Mouse (Mus musculus): Measurements from ENCODE around the gene Cdc6. TPM values are rescaled to one million over a fixed set of nuclear protein-coding genes. Genes with fewer than 3 reads are reported as not detected.
"Not testable (repeated sequence)": the region's sequence is repeated elsewhere in the genome, so short reads cannot be mapped to it uniquely, and the experiment has no call there.

The Cdc6 gene
- total RNA-seq, 2 experiments from 2014 or later = 0.52 to 0.64 TPM

GRCm38 (mm10) chr11:98917428-98918005, 9.9 kb downstream of the Cdc6 start:
- TF ChIP-seq CTCF (conservative IDR thresholded peaks at IDR 0.05) = no peak
- DNase-seq (ENCODE audit: low spot score in 2 of 2) = no peak
- no peak overlapping the region for H3K27ac ChIP-seq

GRCm38 (mm10) chr11:98918231-98918630, 10.6 kb downstream of the Cdc6 start:
- TF ChIP-seq CTCF (conservative IDR thresholded peaks at IDR 0.05) = no peak

More at GRCm38 (mm10) chr11:98917428-98918005, 9.9 kb downstream of the Cdc6 start:
- H3K4me3 ChIP-seq = no peak overlapping the region

GRCm38 (mm10) chr11:98919009-98919408, 11.4 kb downstream of the Cdc6 start:
- no peak for TF ChIP-seq CTCF (conservative IDR thresholded peaks at IDR 0.05)
- no peak overlapping the region for H3K27ac ChIP-seq
- no peak overlapping the region for H3K4me3 ChIP-seq
- DNase-seq (ENCODE audit: low spot score in 2 of 2) = no peak

More at GRCm38 (mm10) chr11:98918231-98918630, 10.6 kb downstream of the Cdc6 start:
- DNase-seq (ENCODE audit: low spot score in 2 of 2) = no peak
- Histone ChIP-seq H3K4me3 (no peak overlapping the region), H3K27ac (no peak overlapping the region)

DNA sequence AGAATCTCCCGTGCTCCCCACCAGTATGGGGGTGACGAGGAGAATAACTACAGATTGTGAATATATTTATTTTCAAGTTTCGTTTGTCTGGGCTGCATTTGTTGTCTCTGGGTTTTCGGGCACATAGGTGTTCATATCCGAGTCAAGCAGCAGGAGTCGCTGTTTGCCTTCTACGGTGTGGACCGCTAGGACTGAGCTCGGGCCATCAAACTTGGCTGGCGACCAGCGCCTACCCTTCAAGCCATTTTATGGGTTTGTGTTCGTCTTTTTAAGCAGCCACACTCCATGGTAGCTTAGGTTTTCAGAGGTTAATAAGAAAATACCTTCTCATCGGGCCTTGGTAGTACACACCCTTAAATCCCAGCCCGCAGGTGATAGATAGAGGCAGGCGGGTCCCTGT, 14.2 kb downstream of the Cdc6 start:
- H3K27ac ChIP-seq; H3K4me3 ChIP-seq; DNase-seq (ENCODE audit: low spot score in 2 of 2): not testable (repeated sequence)

DNA sequence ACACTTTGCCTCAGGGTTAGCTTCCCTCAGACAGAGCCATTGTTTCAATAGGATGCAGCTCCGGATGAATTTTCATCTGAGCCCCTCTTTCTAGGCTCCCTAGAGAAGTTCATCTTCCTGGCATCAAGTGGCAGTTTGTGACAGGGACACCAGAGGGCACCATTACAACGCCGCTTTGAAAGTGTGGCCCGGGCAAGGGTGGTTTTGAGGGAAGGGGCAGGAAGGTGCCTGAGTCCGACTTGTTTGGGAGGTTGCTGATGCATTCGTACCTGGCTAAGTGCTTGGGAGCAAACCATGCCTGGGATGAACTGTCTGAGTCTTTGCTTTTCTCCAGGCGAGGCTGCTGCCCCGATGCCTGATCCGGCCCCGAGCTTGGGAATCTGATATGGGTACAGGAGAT, 14.7 kb downstream of the Cdc6 start:
- not testable (repeated sequence) for H3K4me3 ChIP-seq, H3K27ac ChIP-seq
- TF ChIP-seq CTCF (conservative IDR thresholded peaks at IDR 0.05) = peak; percentile 80
- peak; percentile 37 to 69 for DNase-seq (ENCODE audit: low spot score in 2 of 2)

DNA sequence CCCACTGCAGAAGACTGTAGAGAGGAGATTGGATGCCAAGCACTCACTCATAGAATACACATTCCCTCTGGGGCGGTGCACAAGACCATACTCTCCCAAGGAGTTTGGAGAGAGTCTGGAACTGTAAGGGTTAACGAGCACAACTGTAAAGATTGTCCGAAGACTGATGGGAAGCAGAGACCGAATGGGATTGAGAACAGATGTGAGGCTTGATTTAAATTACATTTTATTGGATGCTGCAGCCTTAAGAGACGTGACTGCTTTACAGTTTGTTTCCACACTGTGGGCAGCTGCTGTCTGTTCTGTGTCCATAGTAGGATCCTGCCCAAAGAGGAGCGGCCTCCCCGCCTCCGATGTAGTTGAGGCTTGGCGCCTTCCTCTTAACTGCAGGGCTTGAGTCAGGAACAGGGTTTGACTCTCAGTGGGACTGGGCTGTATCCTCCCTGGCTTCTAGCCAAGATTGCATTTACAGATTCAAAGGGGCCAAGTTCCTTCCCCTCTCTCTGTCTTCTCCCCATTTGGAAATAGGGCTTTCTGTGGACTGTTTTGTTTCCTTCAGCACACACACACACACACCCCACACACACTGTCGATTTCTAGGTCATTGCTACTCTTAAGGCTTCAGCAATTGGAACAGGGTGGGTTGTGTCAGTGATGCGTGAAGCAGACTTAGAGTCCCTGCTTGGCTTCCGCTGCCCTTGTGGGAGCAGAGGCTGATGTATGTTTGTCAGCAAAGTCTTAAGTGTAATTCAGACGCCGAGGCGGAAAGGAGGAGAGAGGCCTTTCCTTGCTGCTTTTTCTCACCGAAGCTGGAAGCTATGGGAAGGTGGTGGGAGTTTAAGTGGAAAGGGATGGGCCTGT, 15.5 kb downstream of the Cdc6 start:
- DNase-seq (ENCODE audit: low spot score in 2 of 2); H3K4me3 ChIP-seq; H3K27ac ChIP-seq: not testable (repeated sequence)

DNA sequence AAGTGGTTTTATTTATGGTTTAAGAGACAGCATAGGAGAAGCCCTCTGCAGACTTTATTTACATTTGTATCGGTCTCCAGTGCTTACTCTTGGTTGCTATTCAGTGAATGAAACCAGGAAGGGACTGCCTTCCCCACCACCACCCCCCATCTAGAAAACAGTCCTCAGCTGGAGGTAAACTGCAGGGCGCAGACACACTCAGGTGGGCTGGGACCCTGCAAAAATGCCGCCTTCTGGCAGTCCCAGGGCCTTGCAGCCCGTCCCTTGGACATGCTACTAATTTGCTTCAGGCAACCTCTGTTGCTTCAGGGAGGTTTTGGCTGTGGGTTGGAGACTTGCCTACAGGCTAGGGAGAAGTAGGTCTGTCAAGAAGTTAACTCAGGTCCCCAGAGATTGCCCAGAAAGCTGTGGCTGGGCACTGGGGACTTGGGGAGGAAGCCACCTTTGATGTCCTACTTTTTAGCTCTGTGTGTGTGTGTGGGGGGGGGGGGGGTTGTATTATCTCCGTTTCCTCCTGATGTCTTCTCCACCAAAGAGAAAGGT, 17.1 kb downstream of the Cdc6 start:
- DNase-seq (ENCODE audit: low spot score in 2 of 2) = no peak
- Histone ChIP-seq H3K27ac (peak overlapping the region; percentile 18; the same call in 1 of the 2 replicates), H3K4me3 (no peak overlapping the region)
- TF ChIP-seq CTCF (conservative IDR thresholded peaks at IDR 0.05) = no peak

DNA sequence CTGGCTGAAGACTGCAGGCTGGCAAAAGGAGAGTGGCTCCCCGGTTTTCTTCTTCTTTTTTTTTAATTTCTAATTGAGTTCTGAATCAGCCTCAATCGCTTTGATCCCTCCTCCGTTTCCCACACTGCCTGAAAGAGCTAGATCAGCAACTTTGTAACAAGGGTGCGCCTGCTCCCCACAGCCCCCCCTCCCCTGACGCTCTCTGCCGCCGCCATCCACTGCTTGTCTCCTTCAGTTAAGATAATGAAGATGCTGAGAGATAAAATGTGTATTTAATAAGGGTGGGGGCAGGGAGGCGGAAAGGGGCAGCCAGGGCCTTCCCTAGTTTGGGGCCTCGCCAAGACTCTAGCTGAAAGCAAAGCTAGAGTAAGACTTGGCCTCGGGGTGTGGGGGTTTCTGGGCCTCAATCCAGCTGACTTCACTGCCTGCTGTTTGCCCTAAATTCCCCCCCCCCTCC, 17.7 kb downstream of the Cdc6 start:
- peak overlapping the region; percentile 18; the same call in 1 of the 2 replicates for H3K27ac ChIP-seq
- DNase-seq (ENCODE audit: low spot score in 2 of 2) = no peak
- no peak overlapping the region for H3K4me3 ChIP-seq
- no peak for TF ChIP-seq CTCF (conservative IDR thresholded peaks at IDR 0.05)

DNA sequence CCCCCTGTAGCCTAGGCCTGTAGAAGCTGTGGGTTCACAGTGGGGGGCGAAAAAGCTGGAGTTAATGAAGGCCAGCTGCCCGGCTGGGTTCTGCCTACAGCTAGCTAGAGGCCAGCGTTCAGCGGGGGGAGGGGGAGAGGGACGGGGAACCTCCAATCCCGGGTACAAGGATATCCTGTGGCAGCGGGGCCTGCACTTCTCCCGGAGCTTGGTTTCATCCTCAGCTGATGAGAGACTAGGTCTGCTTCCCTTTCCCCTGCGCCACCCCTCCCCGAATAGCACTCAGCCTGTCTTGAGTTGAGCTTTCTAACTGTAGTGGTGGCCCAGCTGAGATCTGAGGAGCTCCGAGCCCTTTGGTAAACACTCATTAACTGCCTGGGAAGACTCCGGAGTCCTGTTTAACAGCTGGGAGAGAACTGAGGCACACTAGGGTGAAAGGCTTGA, 18.3 kb downstream of the Cdc6 start:
- H3K27ac ChIP-seq = peak overlapping the region; percentile 18; the same call in 1 of the 2 replicates
- DNase-seq (ENCODE audit: low spot score in 2 of 2) = no peak
- TF ChIP-seq CTCF (conservative IDR thresholded peaks at IDR 0.05) = no peak

GRCm38 (mm10) chr11:98926553-98926952, 19.0 kb downstream of the Cdc6 start:
- DNase-seq (ENCODE audit: low spot score in 2 of 2) = no peak

More for the DNA sequence above, 18.3 kb downstream of the Cdc6 start:
- H3K4me3 ChIP-seq = no peak overlapping the region

DNA sequence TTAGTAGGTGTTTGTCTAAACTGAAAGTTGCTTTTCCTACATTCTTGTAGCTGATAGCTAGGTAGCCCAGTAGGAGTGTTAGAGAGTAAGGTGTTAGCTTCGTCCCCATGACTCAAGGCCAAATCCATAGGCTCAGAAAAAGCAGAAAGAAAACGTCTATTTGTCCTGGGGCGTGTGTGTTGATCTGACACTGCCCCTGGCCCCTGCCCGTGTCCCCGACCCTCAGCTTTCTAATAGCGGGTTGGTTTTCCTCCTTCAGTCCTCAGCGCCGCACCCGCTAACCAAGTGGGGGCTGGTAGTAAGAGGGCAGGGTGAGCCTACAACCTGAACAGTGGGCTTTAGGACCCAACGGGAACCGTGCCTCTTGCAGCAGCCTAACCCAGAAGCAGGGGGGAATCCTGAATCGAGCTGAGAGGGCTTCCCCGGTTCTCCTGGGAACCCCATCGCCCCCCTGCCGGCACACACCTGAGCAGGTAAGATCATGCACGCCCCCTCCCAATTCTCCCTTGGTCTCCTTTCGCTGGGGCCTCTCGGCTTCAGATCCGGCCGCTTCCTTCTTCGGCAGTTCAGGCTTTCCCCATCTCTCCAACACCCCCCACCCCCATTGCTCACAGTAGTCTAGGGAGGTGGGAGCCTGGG, 20.0 kb downstream of the Cdc6 start, which contains the start of gene Rara:
Rara (plus strand) TSS at position 381 of the 639 bp plus-strand sequence.
- peak within 1 kb of the TSS; percentile 62 for H3K4me3 ChIP-seq
- TF ChIP-seq CTCF (conservative IDR thresholded peaks at IDR 0.05) = no peak
- H3K27ac ChIP-seq = peak within 1 kb of the TSS; percentile 62
- no peak for DNase-seq (ENCODE audit: low spot score in 2 of 2)

More at GRCm38 (mm10) chr11:98926553-98926952, 19.0 kb downstream of the Cdc6 start:
- H3K27ac ChIP-seq = no peak overlapping the region
- H3K4me3 ChIP-seq = no peak overlapping the region
- no peak for TF ChIP-seq CTCF (conservative IDR thresholded peaks at IDR 0.05)

DNA sequence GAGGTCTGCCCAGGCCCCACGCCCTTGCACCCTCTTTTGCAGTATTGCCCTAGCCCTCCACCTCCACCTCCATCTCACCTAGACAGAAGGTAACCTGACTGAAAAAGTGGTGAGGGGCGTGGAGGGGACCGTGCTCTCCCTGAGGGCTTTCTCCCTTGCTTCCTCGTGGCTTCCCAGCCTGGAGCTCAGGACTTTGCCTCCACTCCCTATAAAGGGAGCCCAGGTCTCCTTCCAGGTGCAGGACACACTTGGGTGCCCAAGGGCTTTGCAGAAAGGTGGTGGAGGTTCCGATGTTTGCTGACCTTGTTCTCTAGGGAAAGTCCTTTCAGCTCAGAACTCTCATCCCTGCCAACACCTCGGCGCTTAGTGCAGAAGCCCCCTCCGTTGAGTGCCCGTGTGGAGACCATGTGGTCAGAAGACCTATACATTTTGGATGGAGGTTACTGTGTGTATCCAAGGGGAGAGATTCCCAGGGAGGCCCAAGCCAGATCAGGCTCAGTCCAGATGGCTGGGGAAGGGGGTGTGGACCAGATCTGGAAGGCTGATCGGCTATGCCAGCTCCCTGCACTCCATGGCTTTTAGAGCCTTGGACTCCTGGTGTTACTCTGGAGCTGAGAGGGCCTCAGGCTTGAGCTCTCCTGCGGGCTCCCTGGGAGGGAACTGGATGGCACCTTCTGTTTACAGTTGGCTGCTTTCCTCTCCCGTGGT, 20.7 kb downstream of the Cdc6 start:
- peak overlapping the region; percentile 62 for H3K4me3 ChIP-seq
- peak overlapping the region; percentile 62 for H3K27ac ChIP-seq
- no peak for TF ChIP-seq CTCF (conservative IDR thresholded peaks at IDR 0.05)
- no peak for DNase-seq (ENCODE audit: low spot score in 2 of 2)
